Mouse (Mus musculus) testis, postnatal 10 days (tissue): Measurements from ENCODE around the gene Cyth3.

Experiments
- DNase-seq: peaks from one replicate; pipeline ENCODE4 v3.0.0; 2021; ENCODE audit warnings: low spot score

Cyth3 gene

GRCm38 (mm10) chr5:143621893-143622622 lies at the start of gene Cyth3:
Gene Cyth3, plus strand, starts transcription at chr5:143622447.
- DNase-seq = peak; percentile 98

- no peak for DNase-seq
Measured at GRCm38 (mm10) chr5:143573067-143573466, 49.2 kb upstream of the Cyth3 start.

GRCm38 (mm10) chr5:143574261-143575178 lies 47.7 kb upstream of the Cyth3 start:
- DNase-seq = no peak

GRCm38 (mm10) chr5:143579537-143580203 lies 42.6 kb upstream of the Cyth3 start:
- DNase-seq = no peak

GRCm38 (mm10) chr5:143580982-143581381 lies 41.3 kb upstream of the Cyth3 start:
- no peak for DNase-seq

- DNase-seq = no peak
Measured at GRCm38 (mm10) chr5:143581874-143582273, 40.4 kb upstream of the Cyth3 start.

GRCm38 (mm10) chr5:143583081-143583480 lies 39.2 kb upstream of the Cyth3 start:
- DNase-seq = no peak

GRCm38 (mm10) chr5:143584982-143585381 lies 37.3 kb upstream of the Cyth3 start:
- DNase-seq = no peak

- DNase-seq = no peak
Measured at GRCm38 (mm10) chr5:143586386-143586785, 35.9 kb upstream of the Cyth3 start.

GRCm38 (mm10) chr5:143589108-143589507 lies 33.1 kb upstream of the Cyth3 start:
- peak; percentile 75 for DNase-seq

GRCm38 (mm10) chr5:143592926-143593325 lies 29.3 kb upstream of the Cyth3 start:
- no peak for DNase-seq

- DNase-seq = no peak
Measured at GRCm38 (mm10) chr5:143593563-143594146, 28.6 kb upstream of the Cyth3 start.

- DNase-seq = no peak
Measured at GRCm38 (mm10) chr5:143594291-143595065, 27.8 kb upstream of the Cyth3 start.

- no peak for DNase-seq
Measured at GRCm38 (mm10) chr5:143602051-143602450, 20.2 kb upstream of the Cyth3 start.

- DNase-seq = no peak
Measured at GRCm38 (mm10) chr5:143604157-143604774, 18.0 kb upstream of the Cyth3 start.

GRCm38 (mm10) chr5:143606756-143607155 lies 15.5 kb upstream of the Cyth3 start:
- DNase-seq = no peak

- DNase-seq = no peak
Measured at GRCm38 (mm10) chr5:143608175-143608574, 14.1 kb upstream of the Cyth3 start.

GRCm38 (mm10) chr5:143611954-143612353 lies 10.3 kb upstream of the Cyth3 start:
- DNase-seq = peak; percentile 60

- no peak for DNase-seq
Measured at GRCm38 (mm10) chr5:143613265-143613664, 9.0 kb upstream of the Cyth3 start.

- no peak for DNase-seq
Measured at GRCm38 (mm10) chr5:143614519-143614918, 7.7 kb upstream of the Cyth3 start.

GRCm38 (mm10) chr5:143615353-143615752 lies 6.9 kb upstream of the Cyth3 start:
- DNase-seq = no peak
